Mouse (Mus musculus): ENCODE results near the gene Taf3.

Taf3 gene

DNA sequence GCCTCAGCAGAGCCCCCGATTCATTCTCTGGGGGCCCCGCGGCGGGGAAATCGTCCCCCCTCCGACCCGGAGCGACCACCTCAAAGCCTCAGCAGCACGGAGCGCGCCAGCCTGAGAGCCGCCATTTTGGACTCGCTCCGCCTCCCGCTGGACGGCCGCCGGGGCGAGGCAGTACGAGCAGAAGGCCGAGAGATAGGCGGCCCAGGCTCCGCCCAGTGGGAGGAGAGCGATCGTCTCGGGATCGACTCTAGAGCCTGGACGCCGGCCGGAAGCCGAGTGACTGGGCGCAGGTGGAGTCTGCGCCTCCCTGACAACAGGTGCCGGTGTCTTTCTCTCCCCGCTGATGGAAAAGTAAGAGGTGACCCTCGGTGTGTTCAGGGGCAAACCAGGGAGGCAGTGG, at the start of gene Taf3:
Taf3 (minus strand) TSS at position 136 of the 400 bp plus-strand sequence.
- DNase-seq, result peak; percentile 92

DNA sequence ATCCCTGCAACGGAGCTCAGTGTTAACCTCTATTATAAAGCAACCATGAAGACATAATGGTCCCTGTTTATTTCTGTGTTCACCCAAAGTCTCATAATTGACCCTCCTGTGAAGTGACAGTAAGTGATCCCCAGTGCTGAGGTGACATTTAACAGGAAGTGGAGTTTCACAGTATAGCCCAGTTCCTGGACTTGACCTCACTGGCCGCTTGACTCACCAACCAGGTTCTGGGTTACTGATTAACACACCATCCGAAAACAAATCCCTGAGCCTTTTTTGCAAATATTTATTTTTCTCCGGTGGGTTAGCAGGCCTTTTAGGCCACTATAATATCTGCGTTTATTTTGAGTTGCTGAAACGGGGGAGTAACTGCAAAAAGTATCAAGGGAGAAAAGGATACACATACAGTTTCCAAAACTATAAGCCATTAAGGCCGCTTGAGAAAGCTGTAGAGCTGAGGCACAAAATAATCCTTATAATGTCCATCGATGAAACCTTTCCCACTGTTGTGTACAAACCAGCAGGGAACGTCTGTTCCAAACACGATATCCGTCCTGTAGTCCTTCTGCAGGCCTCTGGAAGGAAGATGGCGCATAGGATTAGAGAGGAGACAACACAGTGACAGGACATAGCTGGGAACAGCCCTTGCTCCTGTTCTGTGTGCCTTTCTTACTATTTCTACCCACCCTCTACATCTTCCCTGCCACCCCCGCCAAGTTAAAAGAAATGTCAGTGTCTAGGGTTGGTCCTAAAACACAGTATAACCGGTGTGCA, 46.1 kb upstream of the Taf3 start:
- no peak for DNase-seq

DNA sequence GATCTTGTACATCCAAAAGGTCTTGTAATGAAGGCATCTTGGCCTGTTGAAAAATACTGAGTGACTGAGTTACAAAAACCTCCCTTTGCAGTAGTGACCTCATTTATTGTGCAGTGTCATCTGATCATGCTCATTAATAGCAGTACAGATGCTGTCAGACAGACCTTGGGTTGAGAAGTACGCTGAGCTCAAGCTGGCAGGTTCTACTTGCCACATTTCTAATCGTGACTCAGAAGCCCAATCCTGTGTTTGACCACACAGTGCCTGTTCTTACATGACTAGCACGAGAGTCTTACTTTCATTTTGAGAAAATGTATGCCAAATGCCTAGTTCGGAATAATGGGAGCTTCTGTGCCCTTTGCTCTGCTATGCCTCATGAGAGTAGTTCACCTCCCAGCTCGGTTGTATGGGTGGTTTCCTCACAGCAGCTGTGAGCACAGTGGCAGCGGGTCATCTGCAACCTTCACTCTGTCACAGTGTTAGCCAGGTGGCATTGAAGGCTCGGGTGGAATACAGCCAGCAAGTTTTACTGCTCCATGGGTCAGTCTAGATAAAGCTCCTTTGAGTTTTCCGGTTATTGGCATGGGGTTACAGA, 39.0 kb upstream of the Taf3 start:
- no peak for DNase-seq

DNA sequence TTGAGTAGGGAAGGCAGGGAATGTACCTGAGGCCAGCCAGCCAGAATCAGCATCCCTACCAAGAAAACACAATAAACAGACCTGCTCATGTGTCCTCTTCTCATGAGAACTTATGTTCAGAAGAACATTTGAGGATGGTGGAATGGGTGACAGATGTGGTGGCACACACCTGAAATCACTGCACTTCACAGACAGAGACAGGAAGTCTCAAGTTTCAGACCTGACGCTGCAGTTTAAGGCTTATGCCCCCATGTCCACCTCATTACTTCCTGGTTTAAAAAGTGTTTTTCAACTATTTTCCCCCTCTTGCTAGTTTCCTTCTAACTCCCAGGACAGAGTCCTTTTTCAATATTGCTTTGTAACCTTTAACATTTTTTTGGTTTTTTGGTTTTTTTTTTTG, 34.3 kb upstream of the Taf3 start:
- DNase-seq, result no peak

DNA sequence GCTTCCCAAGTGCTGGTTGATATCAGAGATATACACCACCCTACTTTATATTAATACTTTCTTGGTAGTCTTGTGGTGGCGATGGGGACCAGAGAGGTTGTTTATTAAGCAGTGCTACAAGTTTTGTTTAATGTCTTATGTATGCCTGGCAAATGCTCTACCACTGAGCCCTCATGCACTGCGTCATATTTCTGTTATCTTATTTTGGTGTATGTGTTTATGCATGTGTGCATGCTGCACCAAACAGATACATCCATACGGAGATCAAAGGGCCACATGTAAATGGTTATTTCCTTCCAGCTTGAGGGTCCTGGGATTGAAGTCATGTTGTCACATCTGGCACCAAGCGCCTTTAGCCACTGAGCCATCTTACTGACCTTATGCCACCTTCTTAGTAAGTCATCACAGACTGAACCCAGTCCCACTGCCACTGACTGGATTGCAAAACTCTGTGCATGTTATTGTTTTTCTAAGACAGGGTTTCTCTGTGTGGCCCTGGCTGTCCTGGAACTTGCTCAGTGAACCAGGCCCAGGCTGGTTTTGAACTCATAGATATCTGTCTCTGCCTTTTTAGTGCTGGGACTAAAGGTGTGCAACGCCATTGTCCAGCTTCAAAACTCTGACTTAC, 33.2 kb upstream of the Taf3 start:
- DNase-seq, result no peak

DNA sequence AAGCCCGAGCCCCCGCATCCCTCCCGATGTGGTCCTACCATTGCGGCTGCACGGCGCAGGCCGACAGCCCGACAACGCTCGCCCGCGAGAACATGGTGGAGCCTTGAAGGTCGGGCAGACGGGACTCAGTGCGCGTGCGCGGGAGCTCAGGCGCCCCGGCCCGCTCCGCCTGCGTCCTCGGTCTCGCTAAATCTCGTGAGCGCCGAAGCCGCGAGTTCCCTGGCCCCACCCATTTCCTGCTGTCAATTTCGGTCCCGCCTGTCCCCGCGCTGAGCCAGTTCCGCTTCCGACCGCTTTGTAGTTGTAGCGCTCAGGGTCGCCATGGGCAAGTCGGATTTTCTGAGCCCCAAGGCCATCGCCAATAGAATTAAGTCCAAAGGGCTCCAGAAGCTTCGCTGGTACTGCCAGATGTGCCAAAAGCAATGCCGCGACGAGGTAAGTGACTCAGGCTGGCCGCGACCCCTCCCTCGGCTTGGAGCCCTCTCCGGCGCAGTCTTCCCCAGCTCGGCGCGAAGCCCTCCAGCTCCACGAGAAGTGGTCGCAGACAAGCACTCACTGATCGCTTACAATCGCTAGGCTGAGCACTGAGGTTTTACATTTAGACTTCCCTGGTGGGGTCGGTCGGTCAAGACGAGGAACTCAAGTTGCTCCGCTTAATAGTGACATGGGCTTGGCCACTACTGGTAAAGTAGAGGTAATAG, 32.1 kb upstream of the Taf3 start, which contains the start of the genes Atp5c1 and Kin:
Atp5c1 (minus strand) TSS at position 201 of the 701 bp plus-strand sequence.
Kin (plus strand) TSS at position 284 of the 701 bp plus-strand sequence.
- peak; percentile 96 for DNase-seq

DNA sequence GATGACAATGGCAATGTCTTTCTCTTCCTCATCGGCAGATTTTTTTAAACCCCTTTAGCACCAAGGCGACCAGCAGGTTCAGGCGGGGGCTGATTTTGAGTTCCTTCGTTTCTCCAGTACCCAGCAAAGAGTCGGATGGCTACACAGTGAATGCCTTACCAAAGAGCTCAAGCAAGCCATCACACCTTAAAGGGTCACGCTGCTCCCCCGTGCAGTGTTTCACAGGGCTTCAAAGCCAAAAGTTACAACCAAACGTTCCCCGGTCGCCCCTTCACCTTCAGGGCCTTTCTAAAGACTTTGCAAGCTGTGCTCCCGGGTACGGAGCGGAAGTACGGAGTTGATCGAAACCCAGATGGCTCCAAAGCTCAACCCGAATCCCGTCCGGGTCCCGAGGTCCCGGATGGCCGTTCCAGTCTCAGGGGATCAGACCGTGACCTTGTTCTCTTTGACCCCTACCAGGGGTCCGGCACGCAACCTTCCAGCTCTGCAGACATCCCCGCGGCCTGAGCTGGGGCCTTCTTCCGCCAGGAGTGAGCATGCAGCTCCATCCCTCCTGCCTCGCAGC, 31.4 kb upstream of the Taf3 start:
- DNase-seq, result no peak

DNA sequence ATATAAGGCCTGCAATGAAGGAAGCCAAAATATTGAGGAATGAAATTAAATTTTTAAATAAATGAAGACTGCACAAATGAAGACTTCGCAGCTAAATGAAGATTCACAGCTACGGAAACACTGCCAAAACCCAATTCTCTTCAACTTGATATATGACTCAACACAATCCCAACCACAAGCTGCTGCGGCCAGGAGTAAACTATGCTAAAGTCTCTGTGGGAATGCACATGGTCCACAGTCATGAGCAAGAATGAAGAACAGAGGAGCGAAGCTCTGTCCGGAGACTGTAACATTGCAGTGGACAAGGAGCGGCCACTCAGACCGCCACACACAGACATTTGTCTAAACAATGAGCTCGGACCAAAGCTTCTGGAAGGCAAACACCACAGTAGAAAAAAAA, 28.3 kb upstream of the Taf3 start:
- DNase-seq, result no peak

DNA sequence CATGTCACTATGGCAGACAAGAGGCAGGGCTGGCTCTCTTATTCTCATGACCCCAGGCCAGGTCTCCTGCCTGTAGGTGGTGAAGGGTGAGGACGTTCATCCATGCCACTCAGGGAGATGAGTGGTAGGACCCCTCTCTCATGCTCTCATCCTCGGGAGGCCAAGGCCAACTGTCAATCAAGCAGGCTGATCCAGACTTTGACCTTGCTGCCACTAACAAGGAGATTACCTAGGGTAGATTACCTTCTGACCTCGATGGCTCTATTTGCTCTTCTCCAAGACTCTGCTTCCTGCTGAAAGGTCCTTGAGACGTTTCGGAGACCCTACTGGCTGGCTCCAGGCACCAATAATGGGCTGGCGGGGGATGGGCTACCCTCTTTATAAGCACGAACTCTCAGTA, 26.1 kb upstream of the Taf3 start:
- DNase-seq, result no peak

DNA sequence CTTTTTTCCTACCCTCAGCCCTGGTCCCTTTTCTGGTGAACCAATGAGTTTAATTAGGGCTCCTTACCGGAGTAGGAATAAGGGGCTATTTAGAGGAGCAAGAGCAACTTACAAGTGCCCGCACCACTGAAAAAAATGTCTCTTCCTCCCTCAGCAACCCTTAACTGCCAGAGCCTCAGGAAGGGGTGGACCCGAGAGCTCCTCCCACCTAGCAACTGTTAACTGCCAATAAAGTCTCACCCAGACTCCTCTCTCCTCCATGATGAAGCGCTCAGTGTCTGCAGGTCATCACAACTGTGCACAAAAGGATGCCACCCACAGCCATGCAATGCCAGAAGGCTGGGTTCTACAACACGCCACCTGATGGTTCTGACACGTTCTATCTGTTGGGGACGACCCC, 23.4 kb upstream of the Taf3 start:
- no peak for DNase-seq

DNA sequence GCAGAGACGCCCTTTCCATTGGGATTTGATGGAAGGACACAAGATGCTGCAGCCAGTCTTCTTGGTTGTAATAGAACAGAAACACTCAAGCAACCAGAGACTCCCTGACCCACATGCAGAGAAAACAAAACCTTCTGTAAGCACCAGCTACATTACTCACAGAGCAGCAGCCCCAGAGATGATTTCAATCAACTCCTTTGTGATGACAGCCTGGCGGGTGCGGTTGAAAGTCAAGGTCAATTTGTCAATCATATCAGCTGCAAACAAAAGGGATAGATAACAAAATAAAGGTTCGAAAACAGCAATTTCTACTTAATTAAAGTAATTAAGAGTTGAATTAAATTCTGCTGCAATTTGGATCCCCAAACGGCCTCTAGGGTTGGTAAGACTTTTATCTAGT, 10.4 kb upstream of the Taf3 start:
- DNase-seq, result no peak

DNA sequence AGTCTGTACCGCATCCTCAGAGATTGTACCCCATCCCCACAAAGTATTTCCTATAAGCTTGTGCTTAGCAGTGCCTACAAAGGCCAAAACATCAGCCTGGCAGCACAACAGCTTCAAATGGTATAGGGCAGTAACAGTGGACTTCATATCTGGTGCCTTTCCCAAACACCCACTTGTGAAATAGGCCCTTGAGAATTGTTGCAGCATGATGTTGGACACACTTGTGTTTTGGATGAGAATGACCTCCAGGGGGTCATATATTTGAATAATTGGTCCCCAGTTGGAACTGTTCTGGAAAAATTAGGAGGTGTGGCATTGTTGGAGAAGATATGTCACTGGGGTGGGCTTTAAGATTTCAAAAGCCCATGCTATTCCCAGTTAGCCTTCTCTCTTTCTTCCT, 3.6 kb upstream of the Taf3 start:
- no peak for DNase-seq

DNA sequence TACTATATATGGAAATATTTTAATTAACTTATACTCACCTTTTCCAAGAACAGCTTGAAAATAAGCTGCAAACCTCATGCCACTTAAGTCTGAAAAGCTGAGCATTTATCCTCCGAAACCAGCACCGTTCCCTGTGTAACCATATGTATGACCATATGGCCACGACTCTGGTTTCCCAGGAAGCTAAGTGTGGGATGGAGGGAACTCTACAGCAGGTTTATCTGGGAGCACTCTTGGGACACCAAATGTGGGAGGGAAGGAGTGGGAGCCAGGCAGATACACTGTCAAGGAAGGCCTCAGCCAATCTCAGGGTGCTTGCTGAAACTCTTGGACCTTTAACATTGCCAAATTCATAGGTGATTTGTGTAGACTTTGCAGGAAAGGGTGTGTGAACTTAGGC, 2.5 kb upstream of the Taf3 start:
- DNase-seq, result peak; percentile 83

DNA sequence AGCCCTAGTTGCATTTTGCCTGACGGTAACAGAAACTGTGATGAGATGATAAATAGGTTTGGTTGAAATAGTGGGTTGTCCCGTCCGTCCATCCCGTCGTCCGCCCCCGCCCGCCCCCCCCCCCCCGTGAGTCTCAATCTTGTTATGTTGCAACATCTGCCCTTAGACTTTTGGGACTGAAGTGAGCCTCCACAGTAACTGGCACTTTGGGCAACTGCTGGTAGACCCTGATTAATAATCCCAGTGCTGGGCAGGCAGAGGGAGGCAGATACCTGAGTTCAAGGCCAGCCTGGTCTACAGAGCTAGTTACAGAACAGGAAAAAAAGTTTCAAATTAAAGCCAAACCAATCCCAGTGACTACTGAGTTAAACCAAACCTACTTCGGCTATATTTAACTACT, 1.1 kb upstream of the Taf3 start:
- DNase-seq, result no peak

DNA sequence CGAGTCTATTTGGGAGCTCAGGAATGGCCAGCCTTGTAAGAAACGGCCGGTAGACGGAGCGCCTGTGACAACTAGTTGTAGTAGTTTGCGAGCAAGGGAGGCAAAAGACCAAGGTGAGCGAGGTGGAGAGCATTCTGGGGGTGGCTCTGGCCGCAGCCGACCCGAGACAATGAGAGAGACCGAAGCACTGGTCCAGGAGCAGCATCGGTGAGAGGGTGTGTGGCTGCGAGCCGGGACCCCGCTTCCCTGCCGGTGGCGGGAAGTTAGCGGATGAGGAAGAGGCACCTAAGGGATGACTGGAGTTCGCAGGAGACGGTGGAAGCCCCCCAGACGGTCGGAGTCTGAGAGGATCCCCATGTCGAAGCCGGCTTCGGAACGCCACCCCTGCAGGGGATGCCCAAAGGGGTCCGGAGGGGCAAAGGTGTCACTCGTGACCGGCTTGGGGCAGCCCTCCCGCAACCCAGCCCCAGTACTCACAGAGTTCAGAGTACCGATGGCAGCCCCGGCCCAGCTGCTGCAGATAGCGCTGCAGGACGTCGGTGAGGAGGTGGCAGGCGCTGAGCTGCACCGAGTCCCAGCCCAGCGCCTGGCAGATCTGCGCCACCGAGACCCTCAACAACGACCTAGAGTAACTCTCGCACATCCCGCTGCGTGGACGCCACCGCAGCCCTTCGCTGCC, 499 bp downstream of the Taf3 start:
- no peak for DNase-seq

DNA sequence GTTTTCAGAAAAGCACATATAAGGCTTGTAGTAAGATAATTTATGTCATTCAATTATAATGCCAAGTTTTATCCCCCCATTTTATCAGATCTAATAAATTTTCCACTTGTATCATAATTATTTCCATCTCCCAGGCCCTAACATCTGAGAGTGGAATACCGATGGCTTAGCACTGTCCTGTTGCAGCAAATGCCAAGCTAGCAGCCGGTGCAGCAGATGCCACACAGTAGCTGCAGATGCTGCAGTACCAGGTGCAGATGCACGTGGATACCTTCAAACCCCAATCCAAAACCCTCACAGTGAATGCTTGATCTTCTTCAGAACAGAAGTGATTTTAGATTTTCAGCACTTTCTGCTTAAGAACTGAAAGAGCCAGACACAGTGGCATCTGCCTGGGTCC, 13.4 kb downstream of the Taf3 start:
- no peak for DNase-seq

DNA sequence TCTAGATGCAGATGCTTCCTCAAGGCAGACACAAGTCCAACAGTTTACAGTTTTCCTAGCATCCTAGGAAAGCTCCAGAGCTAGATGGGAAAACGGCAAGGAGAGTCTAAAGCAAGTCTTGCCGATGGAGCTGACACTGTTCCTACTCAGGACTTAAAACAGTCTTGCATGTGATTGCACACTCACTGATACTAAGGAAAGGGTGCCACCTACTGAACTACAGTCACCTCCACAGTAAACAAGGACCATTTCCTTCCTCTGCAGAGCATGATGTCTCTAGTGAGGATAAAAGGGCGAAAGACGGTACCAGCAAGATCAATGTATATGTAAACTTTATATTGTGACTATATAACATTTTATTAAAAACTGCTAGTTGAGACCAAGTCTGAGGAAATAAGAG, 14.7 kb downstream of the Taf3 start:
- DNase-seq, result no peak

DNA sequence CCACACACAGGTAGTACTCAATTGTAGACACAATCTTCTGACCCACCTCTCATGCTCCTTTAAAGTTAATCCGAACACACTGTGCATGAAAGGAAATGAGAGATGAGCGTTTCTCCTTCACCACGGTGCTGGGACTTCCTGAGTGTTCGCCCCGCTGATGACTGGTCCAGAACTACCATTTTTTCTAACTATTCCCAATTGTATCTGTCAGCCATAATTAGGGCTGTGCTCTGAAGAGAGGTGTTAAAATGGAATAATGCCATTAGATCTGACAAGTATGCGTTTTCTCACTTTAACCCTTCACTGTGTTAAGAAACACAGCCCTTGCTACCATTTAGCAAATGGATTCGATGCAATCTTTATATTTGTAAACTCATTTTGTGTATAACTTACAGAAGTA, 18.6 kb downstream of the Taf3 start:
- DNase-seq, result no peak

DNA sequence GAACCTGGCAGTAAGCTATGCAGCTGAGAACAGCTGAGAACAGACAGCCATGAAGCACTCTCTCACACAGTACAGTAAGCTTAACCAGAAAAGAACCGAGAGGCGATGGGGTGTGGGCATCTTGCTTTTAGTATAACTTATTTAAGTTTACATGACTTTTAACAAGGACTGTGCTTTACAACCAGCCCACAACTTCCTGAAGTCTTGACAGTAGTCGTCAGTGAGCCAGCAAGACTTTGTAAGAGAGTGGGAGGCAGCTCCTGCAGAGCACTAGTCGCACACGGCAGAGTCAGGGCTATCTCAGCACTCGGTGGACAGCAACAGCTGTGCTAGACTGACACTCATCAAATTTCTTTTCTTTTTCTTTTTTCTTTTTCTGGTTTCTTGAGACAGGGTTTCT, 24.1 kb downstream of the Taf3 start:
- no peak for DNase-seq

DNA sequence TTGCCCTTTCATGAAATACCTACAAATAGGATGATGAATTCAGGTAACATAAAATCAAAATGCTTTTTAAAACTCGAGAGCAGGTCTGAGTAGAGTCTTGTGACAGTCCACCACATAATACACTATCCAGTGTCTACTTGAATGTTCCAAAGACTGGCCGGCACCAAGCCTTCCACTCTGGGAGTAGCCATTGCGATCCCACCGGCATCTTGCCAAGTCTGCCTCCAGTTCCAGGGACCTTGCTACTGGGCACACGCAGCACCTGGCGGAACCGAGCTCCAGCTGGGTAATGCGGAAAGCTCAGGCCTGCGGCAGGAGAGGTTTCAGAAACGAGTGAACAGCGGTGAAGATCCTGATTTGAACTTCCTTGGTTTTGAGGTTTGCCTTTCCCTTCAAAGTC, 27.1 kb downstream of the Taf3 start:
- no peak for DNase-seq

DNA sequence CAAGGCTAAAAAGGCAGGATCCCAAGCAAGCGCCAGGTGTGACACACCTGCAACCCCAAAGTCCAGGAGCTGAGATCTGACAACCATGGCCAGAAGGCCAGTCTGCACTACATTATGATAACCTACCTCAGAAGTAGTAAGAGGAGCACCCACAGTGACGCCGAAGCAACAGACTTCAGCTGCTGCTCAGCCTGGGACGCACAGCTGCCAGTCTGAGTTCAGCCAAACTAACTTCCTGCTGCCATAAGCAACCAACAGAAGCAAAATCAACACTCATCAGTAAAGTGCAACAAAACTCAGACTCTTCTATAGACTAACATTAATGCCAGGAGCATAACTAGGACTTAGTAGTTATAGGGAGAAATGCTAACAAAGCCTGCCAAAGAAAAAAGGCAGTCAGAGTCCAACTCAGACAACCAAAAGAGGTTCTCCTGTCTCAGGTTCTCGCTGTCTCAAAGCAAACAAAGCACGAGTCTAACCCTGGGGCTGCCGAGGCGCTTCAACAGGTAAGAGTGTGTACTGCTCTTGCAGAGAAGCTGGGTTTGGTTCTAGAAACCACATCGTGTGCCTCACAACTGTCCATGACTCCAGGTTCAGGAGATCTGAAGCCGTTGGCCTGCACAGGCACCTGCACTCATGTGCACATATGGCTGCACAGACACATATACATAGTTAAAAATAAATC, 33.3 kb downstream of the Taf3 start:
- DNase-seq, result no peak

DNA sequence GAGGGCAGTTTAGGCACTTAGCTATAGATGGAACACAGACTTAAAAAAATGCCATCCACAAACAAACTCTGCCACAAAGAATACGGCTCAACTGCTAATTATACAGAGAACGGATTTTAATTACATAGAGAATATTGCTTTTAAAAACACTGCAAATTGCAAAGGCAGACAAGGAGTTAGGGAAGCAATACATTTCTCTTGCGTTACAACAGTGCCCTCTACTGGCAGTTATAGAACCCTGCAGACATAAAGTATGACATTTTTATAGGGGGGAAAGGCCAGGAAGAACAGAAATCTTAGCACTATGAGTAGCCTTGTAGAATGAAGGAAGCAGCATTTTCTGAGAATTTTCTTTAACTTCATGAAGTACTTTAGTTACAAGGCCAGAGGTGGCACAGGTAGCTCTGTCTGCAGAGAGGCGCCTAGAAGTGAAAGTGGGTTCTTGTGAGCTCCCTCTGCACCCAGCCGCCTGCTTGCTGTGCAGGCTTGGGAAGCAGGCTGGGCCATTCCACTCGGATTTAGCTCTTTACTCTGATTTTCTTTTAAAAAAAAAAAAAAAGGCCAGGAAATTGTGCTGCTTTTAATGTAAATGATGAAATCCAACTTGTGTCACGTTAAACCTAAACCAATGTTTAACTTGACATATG, 38.0 kb downstream of the Taf3 start:
- DNase-seq, result no peak

Measured in layer of hippocampus, adult 9-11 months (tissue).